Mouse (Mus musculus) hindbrain, postnatal 0 days (tissue): ENCODE measurements at regions not wholly inside any gene's neighbourhood (a gene's known extent, or its start where the extent isn't known, plus 50 kb on each side); places are given as distances from the start of the nearest gene placed in this dataset.

Experiments used
- ATAC-seq: fragments of 200-750 bp; cut with Nextera tagmentation; 2 replicates; pipeline ENCODE4 v1.8.0; 2017; ENCODE audit warnings: mild to moderate bottlenecking, moderate TSS enrichment, moderate library complexity
- DNase-seq: peaks from one replicate; pipeline ENCODE4 v3.0.0-alpha.2; 2015; ENCODE audit warnings: low spot score
- H3K27ac ChIP-seq: fragments of 300-500 bp; sonication (generic); 2 replicates; pipeline ENCODE4 v1.5.1; 2014; ENCODE audit warnings: mild to moderate bottlenecking
- H3K27me3 ChIP-seq: fragments of 300-500 bp; sonication (generic); 2 replicates; pipeline ENCODE4 v1.6.1; 2014; ENCODE audit warnings: low read length, mixed read lengths; ENCODE audit not compliant: insufficient read depth
- H3K36me3 ChIP-seq: fragments of 300-500 bp; sonication (generic); 2 replicates; pipeline ENCODE4 v1.6.1; 2014; ENCODE audit warnings: low read length, mixed read lengths; ENCODE audit not compliant: insufficient read depth
- H3K4me1 ChIP-seq: fragments of 300-500 bp; sonication (generic); 2 replicates; pipeline ENCODE4 v1.6.1; 2014; ENCODE audit warnings: antibody characterized with exemption, low read length, mixed read lengths; ENCODE audit not compliant: insufficient read depth
- H3K4me2 ChIP-seq: fragments of 300-500 bp; sonication (generic); 2 replicates; pipeline ENCODE4 v1.6.1; 2014; ENCODE audit warnings: low read depth, mild to moderate bottlenecking, low read length, moderate library complexity, mixed read lengths
- H3K4me3 ChIP-seq: fragments of 300-500 bp; sonication (generic); 2 replicates; pipeline ENCODE4 v1.5.1; 2014; ENCODE audit warnings: low read length
- H3K9ac ChIP-seq: fragments of 300-500 bp; sonication (generic); replicated peaks from 2 replicates; pipeline ENCODE4 v1.6.1; 2014; ENCODE audit warnings: mild to moderate bottlenecking, low read length, moderate library complexity, mixed read lengths
- H3K9me3 ChIP-seq: fragments of 300-500 bp; sonication (generic); 2 replicates; pipeline ENCODE4 v1.6.1; 2016; ENCODE audit warnings: low read length, mixed read lengths
- CTCF ChIP-seq: IDR thresholded peaks from 2 replicates; pipeline ENCODE4 v1.5.1; 2016; ENCODE audit warnings: antibody characterized with exemption, control low read depth, low read depth
- WGBS: fragments of 180-500 bp; shearing (Covaris S2); extraction: QIAGEN DNeasy Blood & Tissue Kit; methylation state at CpG from one replicate; pipeline ENCODE4 v1.1.7; 2014; 5-methylcytosine and 5-hydroxymethylcytosine counted together

- ATAC-seq: no peak
- Histone ChIP-seq H3K4me1 (no peaks in the 10 kb centered on the region), H3K4me3 (no peak overlapping the region), H3K27me3 (no peaks in the 10 kb centered on the region), H3K4me2 (no peak overlapping the region), H3K9me3 (no peaks in the 10 kb centered on the region), H3K27ac (no peak overlapping the region), H3K9ac (no peak overlapping the region), H3K36me3 (no peaks in the 10 kb centered on the region)
- DNase-seq: no peak
- TF ChIP-seq CTCF: no peak
- WGBS: 15% methylated on average over 7 of the region's 7 CpGs
Measured at GRCm38 (mm10) chr14:114857689-114858088, 234.3 kb upstream of the Gpc5 start.

GRCm38 (mm10) chr14:114863585-114863984 is 228.4 kb upstream of the Gpc5 start:
- TF ChIP-seq CTCF: no peak
- Histone ChIP-seq H3K4me3 (no peak overlapping the region), H3K9me3 (no peaks in the 10 kb centered on the region), H3K4me2 (no peak overlapping the region), H3K27me3 (no peaks in the 10 kb centered on the region), H3K36me3 (no peaks in the 10 kb centered on the region), H3K9ac (no peak overlapping the region), H3K4me1 (no peaks in the 10 kb centered on the region), H3K27ac (no peak overlapping the region)
- ATAC-seq: 0 out of 2 replicates have a peak, but pooled peaks have one; percentile 24
- peak; percentile 29 for DNase-seq
- WGBS: 51% methylated on average over 4 of the region's 4 CpGs

DNA sequence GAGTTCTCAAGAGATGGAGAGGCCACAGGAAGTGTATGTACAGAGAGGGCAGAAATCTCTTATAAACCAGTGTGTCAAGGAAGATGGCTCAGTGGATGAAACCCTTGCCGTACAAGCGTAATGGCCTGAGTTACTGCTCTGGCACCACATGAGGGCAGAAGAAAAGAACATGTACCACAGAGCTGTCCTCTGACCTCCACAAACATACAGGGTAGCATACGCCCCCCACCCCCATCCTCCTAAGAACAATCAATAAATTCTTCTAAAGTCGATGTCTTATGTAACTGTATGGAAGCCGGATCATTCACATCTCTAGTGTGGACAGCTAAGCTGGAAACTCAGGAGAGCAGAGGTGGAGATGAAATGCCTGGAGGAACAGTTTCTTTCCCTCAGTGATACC is 227.9 kb upstream of the Gpc5 start:
- 94% methylated on average over 5 of the region's 5 CpGs for WGBS
- H3K4me2 ChIP-seq: no peak overlapping the region
- no peaks in the 10 kb centered on the region for H3K36me3 ChIP-seq
- no peak for TF ChIP-seq CTCF
- H3K9me3 ChIP-seq: no peaks in the 10 kb centered on the region
- ATAC-seq (no peak), DNase-seq (no peak)
- no peak overlapping the region for H3K9ac ChIP-seq
- H3K4me3 ChIP-seq: no peak overlapping the region
- H3K4me1 ChIP-seq: no peaks in the 10 kb centered on the region
- no peaks in the 10 kb centered on the region for H3K27me3 ChIP-seq
- H3K27ac ChIP-seq: no peak overlapping the region

DNA sequence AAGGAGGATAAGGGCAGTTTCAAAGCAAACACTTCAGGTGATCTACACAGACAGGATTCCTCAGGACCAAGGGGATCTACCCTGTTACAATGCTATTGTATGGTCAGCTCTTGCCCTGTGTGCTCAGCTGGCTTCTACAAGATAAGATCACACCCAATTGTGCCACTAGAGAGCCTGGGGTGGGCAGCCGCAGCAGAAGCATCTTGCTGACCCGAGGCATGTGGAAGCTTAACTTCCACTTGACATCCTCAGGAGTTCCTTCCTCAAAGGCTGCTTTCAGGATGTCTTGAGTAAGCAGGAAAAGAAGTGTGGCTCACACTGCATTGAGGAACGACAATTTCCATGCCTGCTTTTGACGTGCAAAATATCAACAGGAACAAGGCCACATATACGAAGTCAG is 222.8 kb upstream of the Gpc5 start:
- DNase-seq (no peak), ATAC-seq (no peak)
- no peak for TF ChIP-seq CTCF
- Histone ChIP-seq H3K27me3 (no peaks in the 10 kb centered on the region), H3K9ac (no peak overlapping the region), H3K36me3 (no peaks in the 10 kb centered on the region), H3K4me1 (no peaks in the 10 kb centered on the region), H3K9me3 (no peaks in the 10 kb centered on the region), H3K27ac (no peak overlapping the region), H3K4me3 (no peak overlapping the region), H3K4me2 (no peak overlapping the region)
- 46% methylated on average over 5 of the region's 5 CpGs for WGBS

DNA sequence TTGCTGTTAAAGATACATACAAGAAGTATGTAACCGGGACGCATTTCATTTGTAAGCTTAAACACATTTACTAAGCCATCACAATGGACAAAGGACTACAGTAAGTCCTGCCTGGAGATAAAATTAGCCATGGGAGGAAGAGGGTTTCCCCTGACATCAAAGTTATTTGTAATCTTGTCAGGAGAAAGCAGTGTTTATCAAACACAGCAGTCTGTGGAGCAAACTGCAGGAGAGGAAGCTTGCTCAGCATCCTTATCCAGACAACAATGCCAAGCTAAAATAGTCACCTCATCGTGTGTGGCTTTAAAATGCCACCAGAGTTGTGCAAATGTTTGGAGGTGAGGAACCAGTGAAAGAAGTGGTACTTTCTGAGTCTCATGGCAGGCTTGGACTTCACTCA is 216.9 kb upstream of the Gpc5 start:
- TF ChIP-seq CTCF: no peak
- 44% methylated on average over 3 of the region's 3 CpGs for WGBS
- H3K9ac ChIP-seq: no peak overlapping the region
- H3K27me3 ChIP-seq: no peaks in the 10 kb centered on the region
- H3K4me3 ChIP-seq: no peak overlapping the region
- H3K27ac ChIP-seq: no peak overlapping the region
- no peaks in the 10 kb centered on the region for H3K9me3 ChIP-seq
- ATAC-seq (no peak), DNase-seq (no peak)
- no peaks in the 10 kb centered on the region for H3K4me1 ChIP-seq
- H3K4me2 ChIP-seq: no peak overlapping the region
- no peaks in the 10 kb centered on the region for H3K36me3 ChIP-seq

GRCm38 (mm10) chr14:114876427-114876826 is 215.6 kb upstream of the Gpc5 start:
- no peak overlapping the region for H3K9ac ChIP-seq
- no peak for ATAC-seq
- H3K9me3 ChIP-seq: no peaks in the 10 kb centered on the region
- no peaks in the 10 kb centered on the region for H3K27me3 ChIP-seq
- 72% methylated on average over 9 of the region's 9 CpGs for WGBS
- no peak for DNase-seq
- H3K4me2 ChIP-seq: no peak overlapping the region
- H3K4me3 ChIP-seq: no peak overlapping the region
- H3K4me1 ChIP-seq: no peaks in the 10 kb centered on the region
- H3K27ac ChIP-seq: no peak overlapping the region
- no peaks in the 10 kb centered on the region for H3K36me3 ChIP-seq
- no peak for TF ChIP-seq CTCF

DNA sequence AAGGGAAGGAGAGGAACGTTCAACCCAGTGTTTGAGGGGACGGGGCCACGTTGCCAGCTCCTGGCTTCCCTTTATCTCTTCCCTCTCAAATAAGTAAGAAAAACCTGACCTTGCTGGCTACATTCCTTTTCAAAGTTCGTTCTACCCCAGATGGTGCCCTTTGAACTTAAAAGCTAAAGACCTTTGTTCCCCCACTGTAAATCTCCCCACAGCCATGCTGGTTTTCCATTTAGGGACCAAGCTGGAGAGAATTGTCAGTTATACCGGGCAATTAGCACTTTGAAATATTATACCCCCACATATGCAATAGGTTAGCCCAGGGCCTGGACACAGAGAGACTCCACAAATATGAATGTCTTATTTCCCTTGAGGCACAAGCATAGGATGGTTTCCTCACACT is 214.5 kb upstream of the Gpc5 start:
- Histone ChIP-seq H3K27me3 (no peaks in the 10 kb centered on the region), H3K4me2 (no peak overlapping the region), H3K36me3 (no peaks in the 10 kb centered on the region), H3K9me3 (no peaks in the 10 kb centered on the region), H3K27ac (no peak overlapping the region), H3K9ac (no peak overlapping the region), H3K4me3 (no peak overlapping the region), H3K4me1 (no peaks in the 10 kb centered on the region)
- TF ChIP-seq CTCF: no peak
- WGBS: 61% methylated on average over 5 of the region's 5 CpGs
- no peak for DNase-seq
- no peak for ATAC-seq
